Mouse (Mus musculus) kidney, embryonic 16.5 days (tissue): ENCODE data around the gene Mpdu1. TPM values are rescaled to one million over a fixed set of nuclear protein-coding genes. Genes with fewer than 3 reads are reported as not detected.
"Not testable (repeated sequence)": the region's sequence is repeated elsewhere in the genome, so short reads cannot be mapped to it uniquely, and the experiment has no call there.

Source experiments
- ATAC-seq: fragments of 200-750 bp; cut with Nextera tagmentation; 2 replicates; pipeline ENCODE4 v1.8.0; 2017; ENCODE audit warnings: moderate TSS enrichment; ENCODE audit not compliant: low FRiP score, low TSS enrichment
- H3K27ac ChIP-seq: fragments of 300-500 bp; sonication (generic); 2 replicates; pipeline ENCODE4 v1.5.1; 2014; ENCODE audit warnings: low read length
- H3K27me3 ChIP-seq: fragments of 300-500 bp; sonication (generic); 2 replicates; pipeline ENCODE4 v1.6.1; 2014; ENCODE audit warnings: low read length, control low read depth, mixed read lengths; ENCODE audit not compliant: insufficient read depth
- H3K36me3 ChIP-seq: fragments of 300-500 bp; sonication (generic); 2 replicates; pipeline ENCODE4 v1.6.1; 2014; ENCODE audit warnings: low read length, control low read depth, mixed read lengths; ENCODE audit not compliant: insufficient read depth
- H3K4me1 ChIP-seq: fragments of 300-500 bp; sonication (generic); 2 replicates; pipeline ENCODE4 v1.6.1; 2014; ENCODE audit warnings: low read length, control low read depth, mixed read lengths; ENCODE audit not compliant: insufficient read depth
- H3K4me2 ChIP-seq: fragments of 300-500 bp; sonication (generic); replicated peaks from 2 replicates; pipeline ENCODE4 v1.6.1; 2014; ENCODE audit warnings: low read depth, low read length
- H3K4me3 ChIP-seq: fragments of 300-500 bp; sonication (generic); 2 replicates; pipeline ENCODE4 v1.5.1; 2014; ENCODE audit warnings: mild to moderate bottlenecking, low read length
- H3K9ac ChIP-seq: fragments of 300-500 bp; sonication (generic); replicated peaks from 2 replicates; pipeline ENCODE4 v1.6.1; 2014; ENCODE audit warnings: low read length
- H3K9me3 ChIP-seq: fragments of 300-500 bp; sonication (generic); 2 replicates; pipeline ENCODE4 v1.6.1; 2016; ENCODE audit warnings: low read length, control low read depth
- WGBS: fragments of 180-500 bp; shearing (Covaris S2); extraction: QIAGEN DNeasy Blood & Tissue Kit; methylation state at CpG from one replicate; pipeline ENCODE4 v1.1.7; 2014; 5-methylcytosine and 5-hydroxymethylcytosine counted together
- polyA plus RNA-seq: library from polyadenylated mRNA; unstranded; fragments of >200 nt; fragmentation: Nextera tagmentation; extraction: Ambion mirVana; gene quantifications from 2 replicates; pipeline ENCODE4 v1.2.1, GENCODE M21; 2015

Gene Mpdu1
- polyA plus RNA-seq, 1 experiment from 2014 or later, result 84.0 TPM

GRCm38 (mm10) chr11:69628286-69628685 is 34.2 kb downstream of the Mpdu1 start:
- Histone ChIP-seq H3K9ac (no peak overlapping the region), H3K27ac (no peak overlapping the region), H3K4me2 (no peak overlapping the region), H3K4me3 (no peak overlapping the region), H3K27me3 (no peaks in the 10 kb centered on the region), H3K4me1 (peaks cover 5% of the 10 kb centered on the region; the same call in 1 of the 2 replicates), H3K9me3 (no peaks in the 10 kb centered on the region), H3K36me3 (no peaks in the 10 kb centered on the region)
- no peak for ATAC-seq
- 32% methylated on average over 6 of the region's 6 CpGs for WGBS

GRCm38 (mm10) chr11:69624339-69624738 is 38.1 kb downstream of the Mpdu1 start:
- not testable (repeated sequence) for H3K27me3 ChIP-seq, H3K4me3 ChIP-seq, ATAC-seq, H3K36me3 ChIP-seq, H3K4me1 ChIP-seq, H3K9me3 ChIP-seq, H3K9ac ChIP-seq, H3K4me2 ChIP-seq, H3K27ac ChIP-seq
- WGBS, result 84% methylated on average over 2 of the region's 2 CpGs

GRCm38 (mm10) chr11:69623006-69623405 is 39.4 kb downstream of the Mpdu1 start:
- Histone ChIP-seq H3K36me3 (no peaks in the 10 kb centered on the region), H3K27me3 (no peaks in the 10 kb centered on the region), H3K4me3 (no peak overlapping the region), H3K27ac (no peak overlapping the region), H3K9ac (no peak overlapping the region), H3K9me3 (no peaks in the 10 kb centered on the region), H3K4me1 (peaks cover 9% of the 10 kb centered on the region; the same call in 1 of the 2 replicates), H3K4me2 (peak overlapping the region; percentile 79)
- WGBS, result 62% methylated on average over 4 of the region's 4 CpGs
- no peak for ATAC-seq

- 31% methylated on average over 6 of the region's 6 CpGs for WGBS
- ATAC-seq, result 0 out of 2 replicates have a peak, but pooled peaks have one; percentile 1
Observed at GRCm38 (mm10) chr11:69622406-69622805, 40.0 kb downstream of the Mpdu1 start.

GRCm38 (mm10) chr11:69621571-69622268 is 40.7 kb downstream of the Mpdu1 start, which contains the start of gene Sat2:
Sat2 (plus strand) TSS chr11:69622024.
- Histone ChIP-seq H3K36me3 (no peaks in the 10 kb centered on the region), H3K9me3 (no peaks in the 10 kb centered on the region), H3K4me2 (peak within 1 kb of the TSS; percentile 79), H3K4me1 (peaks cover 9% of the 10 kb centered on the region; the same call in 1 of the 2 replicates), H3K27ac (peak within 1 kb of the TSS; percentile 79), H3K9ac (peak within 1 kb of the TSS; percentile 79), H3K4me3 (peak within 1 kb of the TSS; percentile 67), H3K27me3 (no peaks in the 10 kb centered on the region)
- peak; percentile 84 for ATAC-seq
- WGBS, result under 1% methylated on average over 20 of the region's 20 CpGs

More at GRCm38 (mm10) chr11:69622406-69622805, 40.0 kb downstream of the Mpdu1 start:
- Histone ChIP-seq H3K36me3 (no peaks in the 10 kb centered on the region), H3K27ac (peak overlapping the region; percentile 79), H3K4me2 (peak overlapping the region; percentile 79), H3K9ac (peak overlapping the region; percentile 79), H3K9me3 (no peaks in the 10 kb centered on the region), H3K4me3 (peak overlapping the region; percentile 67), H3K4me1 (peaks cover 9% of the 10 kb centered on the region; the same call in 1 of the 2 replicates), H3K27me3 (no peaks in the 10 kb centered on the region)

- Histone ChIP-seq H3K36me3 (no peaks in the 10 kb centered on the region), H3K27me3 (no peaks in the 10 kb centered on the region), H3K9me3 (no peaks in the 10 kb centered on the region), H3K4me2 (no peak overlapping the region), H3K4me1 (peaks cover 9% of the 10 kb centered on the region; the same call in 1 of the 2 replicates), H3K9ac (no peak overlapping the region), H3K4me3 (no peak overlapping the region), H3K27ac (no peak overlapping the region)
- no peak for ATAC-seq
- 78% methylated on average over 7 of the region's 7 CpGs for WGBS
Observed at GRCm38 (mm10) chr11:69620394-69621081, 41.9 kb downstream of the Mpdu1 start.

- no peak within 1 kb of the TSS for H3K9ac ChIP-seq
- H3K9me3 ChIP-seq, result no peaks in the 10 kb centered on the region
- 59% methylated on average over 5 of the region's 5 CpGs for WGBS
- no peak within 1 kb of the TSS for H3K4me2 ChIP-seq
- H3K27ac ChIP-seq, result no peak within 1 kb of the TSS
- H3K27me3 ChIP-seq, result no peaks in the 10 kb centered on the region
- H3K4me1 ChIP-seq, result peaks cover 12% of the 10 kb centered on the region; the same call in 1 of the 2 replicates
- no peaks in the 10 kb centered on the region for H3K36me3 ChIP-seq
- ATAC-seq, result no peak
- H3K4me3 ChIP-seq, result no peak within 1 kb of the TSS
Observed at GRCm38 (mm10) chr11:69617805-69618204, 44.6 kb downstream of the Mpdu1 start, which contains the start of gene Shbg. Shbg (minus strand) TSS chr11:69617905.

GRCm38 (mm10) chr11:69616781-69617180 is 45.7 kb downstream of the Mpdu1 start:
- H3K9ac ChIP-seq, result no peak overlapping the region
- H3K9me3 ChIP-seq, result no peaks in the 10 kb centered on the region
- no peak overlapping the region for H3K4me2 ChIP-seq
- H3K27ac ChIP-seq, result no peak overlapping the region
- 29% methylated on average over 10 of the region's 10 CpGs for WGBS
- peaks cover 7% of the 10 kb centered on the region; the same call in 1 of the 2 replicates for H3K4me1 ChIP-seq
- no peak overlapping the region for H3K4me3 ChIP-seq
- no peak for ATAC-seq
- no peaks in the 10 kb centered on the region for H3K36me3 ChIP-seq
- no peaks in the 10 kb centered on the region for H3K27me3 ChIP-seq

- WGBS, result 53% methylated on average over 11 of the region's 11 CpGs
- H3K36me3 ChIP-seq, H3K27ac ChIP-seq, ATAC-seq, H3K9ac ChIP-seq, H3K4me1 ChIP-seq, H3K9me3 ChIP-seq, H3K27me3 ChIP-seq, H3K4me3 ChIP-seq: not testable (repeated sequence)
- H3K4me2 ChIP-seq, result peak overlapping the region; percentile 43; the same call in 1 of the 2 replicates
Observed at GRCm38 (mm10) chr11:69614257-69614588, 48.2 kb downstream of the Mpdu1 start.
